Mouse (Mus musculus) gastrocnemius, adult 2 months (tissue): Measurements from ENCODE around the gene Csdc2. TPM values are rescaled to one million over a fixed set of nuclear protein-coding genes. Genes with fewer than 3 reads are reported as not detected.
"Not testable (repeated sequence)": the region's sequence is repeated elsewhere in the genome, so short reads cannot be mapped to it uniquely, and the experiment has no call there.

Experiments
- DNase-seq: peaks from one replicate; pipeline ENCODE4 v3.0.0; 2022
- H3K27ac ChIP-seq: fragments of 200-600 bp; 2 replicates; pipeline ENCODE4 v1.8.1; 2022; ENCODE audit warnings: mild to moderate bottlenecking
- H3K4me3 ChIP-seq: fragments of 200-600 bp; 2 replicates; pipeline ENCODE4 v1.8.1; 2022; ENCODE audit warnings: mild to moderate bottlenecking, moderate library complexity
- CTCF ChIP-seq: fragments of 200-600 bp; IDR thresholded peaks from 2 replicates; pipeline ENCODE4 v1.8.1; 2022; ENCODE audit warnings: antibody characterized with exemption, mild to moderate bottlenecking, moderate library complexity
- intact Hi-C: fragments of 180-260 bp; cut with DNase I; formaldehyde crosslinking; loops from one replicate; pipeline ENCODE4 v1.15.1; 2025
- total RNA-seq, 2 experiments: library from RNA; stranded (reverse); gene quantifications; 2 replicates each; pipeline ENCODE4 v1.2.3; 2021

The Csdc2 gene
- total RNA-seq, 2 experiments from 2014 or later: 1.6 to 2.1 TPM

GRCm38 (mm10) chr15:81964980-81965545 lies 28.5 kb downstream of the Csdc2 start:
- no peak for DNase-seq
- no peak overlapping the region for H3K27ac ChIP-seq
- TF ChIP-seq CTCF: no peak
- H3K4me3 ChIP-seq: no peak overlapping the region
- intact Hi-C loops: no loop called here

- Histone ChIP-seq H3K4me3 (no peak overlapping the region), H3K27ac (no peak overlapping the region)
- no peak for TF ChIP-seq CTCF
- DNase-seq: no peak
- intact Hi-C loops: no loop called here
These were observed 29.7 kb downstream of the Csdc2 start for GRCm38 (mm10) chr15:81966062-81966829.

- Histone ChIP-seq H3K4me3 (no peak overlapping the region), H3K27ac (no peak overlapping the region)
- no peak for TF ChIP-seq CTCF
- no peak for DNase-seq
- intact Hi-C loops: no loop called here
These were observed 31.3 kb downstream of the Csdc2 start for GRCm38 (mm10) chr15:81967821-81968220.

- H3K27ac ChIP-seq: no peak overlapping the region
- intact Hi-C loops: no loop called here
- no peak overlapping the region for H3K4me3 ChIP-seq
- TF ChIP-seq CTCF: no peak
- no peak for DNase-seq
These were observed 31.9 kb downstream of the Csdc2 start for GRCm38 (mm10) chr15:81968447-81968846.

GRCm38 (mm10) chr15:81969173-81969572 lies 32.6 kb downstream of the Csdc2 start:
- Histone ChIP-seq H3K27ac (no peak overlapping the region), H3K4me3 (no peak overlapping the region)
- no peak for DNase-seq
- intact Hi-C loops: no loop called here
- TF ChIP-seq CTCF: no peak

- H3K27ac ChIP-seq, H3K4me3 ChIP-seq, DNase-seq, intact Hi-C loops: not testable (repeated sequence)
These were observed 33.1 kb downstream of the Csdc2 start for GRCm38 (mm10) chr15:81969635-81970034.

GRCm38 (mm10) chr15:81970498-81970897 lies 33.9 kb downstream of the Csdc2 start:
- intact Hi-C loops, H3K4me3 ChIP-seq, DNase-seq, H3K27ac ChIP-seq: not testable (repeated sequence)

- intact Hi-C loops: loop anchor here (5.0 kb wide), 1 partner anchor 412 kb away; no protein-coding TSS in a partner anchor
- H3K27ac ChIP-seq, DNase-seq, H3K4me3 ChIP-seq: not testable (repeated sequence)
These were observed 38.6 kb downstream of the Csdc2 start for GRCm38 (mm10) chr15:81975156-81975555.

- no peak for TF ChIP-seq CTCF
- no peak within 1 kb of the TSS for H3K4me3 ChIP-seq
- no peak within 1 kb of the TSS for H3K27ac ChIP-seq
- no peak for DNase-seq
- intact Hi-C loops: no loop called here
These were observed 43.8 kb downstream of the Csdc2 start, which contains the start of gene 1700029P11Rik for GRCm38 (mm10) chr15:81980321-81980720. TSS of gene 1700029P11Rik (plus strand) at chr15:81980540.

- intact Hi-C loops: no loop called here
- Histone ChIP-seq H3K27ac (no peak overlapping the region), H3K4me3 (no peak overlapping the region)
- no peak for TF ChIP-seq CTCF
- no peak for DNase-seq
These were observed 45.6 kb downstream of the Csdc2 start for GRCm38 (mm10) chr15:81982173-81982572.

- no peak for DNase-seq
- TF ChIP-seq CTCF: no peak
- intact Hi-C loops: no loop called here
- Histone ChIP-seq H3K27ac (no peak overlapping the region), H3K4me3 (no peak overlapping the region)
These were observed 49.0 kb downstream of the Csdc2 start for GRCm38 (mm10) chr15:81985267-81986161.

GRCm38 (mm10) chr15:81987646-81988045 lies 51.1 kb downstream of the Csdc2 start, which contains the start of gene Xrcc6:
TSS of gene Xrcc6 (plus strand) at chr15:81987835.
- intact Hi-C loops: no loop called here
- H3K27ac ChIP-seq: no peak within 1 kb of the TSS
- DNase-seq: no peak
- TF ChIP-seq CTCF: no peak
- no peak within 1 kb of the TSS for H3K4me3 ChIP-seq
